Mouse (Mus musculus) thymus, adult 2 months (tissue): ENCODE measurements at regions not wholly inside any gene's neighbourhood (a gene's known extent, or its start where the extent isn't known, plus 50 kb on each side); places are given as distances from the start of the nearest gene placed in this dataset.

Experiments used
- CTCF ChIP-seq: fragments of 200-500 bp; IDR thresholded peaks from 2 replicates; pipeline ENCODE4 v1.5.1; 2012; ENCODE audit warnings: mild to moderate bottlenecking, control low read depth, low read length, moderate library complexity, borderline replicate concordance; ENCODE audit not compliant: control insufficient read depth, poor library complexity, insufficient read depth; ENCODE audit errors: extremely low read depth
- POLR2A ChIP-seq: fragments of 200-500 bp; IDR thresholded peaks from 2 replicates; pipeline ENCODE4 v1.6.1; 2012; ENCODE audit warnings: mild to moderate bottlenecking, low read length, control low read depth, moderate library complexity; ENCODE audit not compliant: control insufficient read depth, poor library complexity, insufficient read depth; ENCODE audit errors: extremely low read depth

GRCm38 (mm10) chr12:52406386-52406785, 97.4 kb upstream of the Arhgap5 start:
- TF ChIP-seq CTCF (no peak), POLR2A (no peak)
